ENCODE assay signal across 8 mouse cellular contexts in the genomic region with DNA sequence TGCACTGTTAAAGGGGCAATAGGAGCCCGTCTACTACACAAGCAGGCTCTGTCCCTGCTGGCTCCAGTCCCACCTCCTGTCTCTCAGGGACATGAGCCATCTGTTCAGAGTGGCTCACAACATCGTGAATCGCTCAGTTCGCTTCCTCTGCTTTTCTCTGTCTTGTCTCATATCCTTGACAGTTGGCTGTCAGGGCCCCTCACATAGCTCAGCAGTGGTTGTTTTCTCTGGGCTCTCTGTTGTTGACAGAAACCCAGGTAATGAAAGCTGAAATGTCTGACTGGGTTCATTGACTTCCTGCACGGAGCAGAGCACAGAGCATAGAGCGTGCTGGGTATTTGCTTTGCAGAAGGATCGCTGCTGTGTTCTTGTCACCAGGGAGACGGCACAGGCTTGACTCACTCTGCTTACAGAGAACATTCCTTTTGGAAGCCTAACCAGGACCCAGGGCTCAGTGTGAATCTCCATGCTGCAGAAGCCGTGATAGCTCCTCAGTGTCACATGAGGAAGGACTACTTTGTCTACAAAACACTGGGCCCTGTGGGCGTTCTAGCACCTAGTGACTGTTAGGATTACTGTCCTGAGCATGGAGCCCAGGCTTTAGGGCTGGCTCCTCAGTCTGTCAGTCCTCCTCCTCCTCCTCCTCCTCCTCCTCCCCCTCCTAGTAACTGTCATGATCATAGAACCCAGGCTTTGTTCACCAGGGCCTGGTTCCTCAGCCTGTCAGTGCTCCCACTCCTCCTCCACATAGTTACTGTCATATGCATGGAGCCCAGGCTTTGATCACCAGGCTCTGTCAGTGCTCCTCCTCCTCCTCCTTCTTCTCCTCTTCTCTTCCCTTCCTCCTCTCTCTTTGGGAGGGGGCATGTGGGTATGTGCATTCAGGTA.
DNase-seq lines count a peak whose midpoint lies in the region; ATAC-seq and TF ChIP-seq lines count a peak whose summit lies in the region.

No protein-coding gene starts in this region.

- TF ChIP-seq EP300 in stomach, postnatal 0 days (optimal IDR thresholded peaks at IDR 0.05) = no peak

- no peaks in the 10 kb centered on the region for H3K27me3 ChIP-seq in midbrain, embryonic 13.5 days
- H3K27me3 ChIP-seq in stomach, postnatal 0 days (ENCODE audit: control insufficient read depth, insufficient read depth, low read length) = no peaks in the 10 kb centered on the region

- H3K9ac ChIP-seq in midbrain, embryonic 13.5 days (replicated peaks) = no peak overlapping the region
- peak overlapping the region; percentile 8; the same call in 1 of the 2 replicates for H3K9ac ChIP-seq in stomach, postnatal 0 days (ENCODE audit: low read length)

- no peak overlapping the region for H3K27ac ChIP-seq in midbrain, embryonic 13.5 days
- peak overlapping the region; percentile 85 for H3K27ac ChIP-seq in stomach, postnatal 0 days (replicated peaks)

- no peaks in the 10 kb centered on the region for H3K9me3 ChIP-seq in midbrain, embryonic 13.5 days
- no peaks in the 10 kb centered on the region for H3K9me3 ChIP-seq in stomach, postnatal 0 days (ENCODE audit: control insufficient read depth, low read length)

- H3K36me3 ChIP-seq in midbrain, embryonic 13.5 days = no peaks in the 10 kb centered on the region
- no peaks in the 10 kb centered on the region for H3K36me3 ChIP-seq in stomach, postnatal 0 days (ENCODE audit: control insufficient read depth, insufficient read depth, low read length)

- no peak overlapping the region for H3K4me3 ChIP-seq in midbrain, embryonic 13.5 days (replicated peaks)
- H3K4me3 ChIP-seq in stomach, postnatal 0 days (ENCODE audit: low read depth, low read length) = no peak overlapping the region

- H3K4me2 ChIP-seq in midbrain, embryonic 13.5 days (replicated peaks) = no peak overlapping the region
- H3K4me2 ChIP-seq in stomach, postnatal 0 days (replicated peaks; ENCODE audit: low read depth) = no peak overlapping the region

- peak; percentile 76 for ATAC-seq in midbrain, embryonic 13.5 days
- peak; percentile 95 for ATAC-seq in stomach, postnatal 0 days (ENCODE audit: low FRiP score, low TSS enrichment)
- ATAC-seq in monocyte, adult 5-6 weeks (replicated peaks; ENCODE audit: insufficient number of reproducible peaks, low FRiP score, low TSS enrichment, poor library complexity, severe bottlenecking) = no peak

- TF ChIP-seq CTCF in stomach, postnatal 0 days (IDR thresholded peaks at IDR 0.05; ENCODE audit: low read depth) = no peak

- 47% methylated on average over 10 of the region's 10 CpGs for WGBS in midbrain, embryonic 13.5 days
- WGBS in stomach, postnatal 0 days = 9% methylated on average over 10 of the region's 10 CpGs

- no peaks in the 10 kb centered on the region for H3K4me1 ChIP-seq in midbrain, embryonic 13.5 days (replicated peaks)
- H3K4me1 ChIP-seq in stomach, postnatal 0 days (replicated peaks; ENCODE audit: control insufficient read depth, insufficient read depth) = peaks cover 14% of the 10 kb centered on the region

- intact Hi-C loops in left cerebral cortex, postnatal 10 days (cut with DNase I) = no loop called here

- peak; percentile 81 for DNase-seq in adrenal gland, adult 2 months
- DNase-seq in cerebellum, postnatal 36 days = peak; percentile 84 to 87
- DNase-seq in heart, adult 8-10 months (ENCODE audit: low spot score) = peak; percentile 70
- peak; percentile 62 for DNase-seq in kidney, adult 18-20 months
- peak; percentile 55 to 62 for DNase-seq in left cerebral cortex, postnatal 10 days (ENCODE audit: extremely low spot score in 1 of 2, low spot score in 2 of 2)
- DNase-seq in stomach, postnatal 0 days (ENCODE audit: low spot score) = peak; percentile 78
